Mouse (Mus musculus) cortical plate, adult 2 months (tissue): ENCODE measurements around the gene Gm14569. TPM values are rescaled to one million over a fixed set of nuclear protein-coding genes. Genes with fewer than 3 reads are reported as not detected.
A peak's percentile ranks its signal among the peaks of the same experiment; 100 is the strongest.

ENCODE experiments used
- H3K27ac ChIP-seq: fragments of 200-500 bp; 2 replicates; pipeline ENCODE4 v1.5.1; 2012; ENCODE audit warnings: low read length, control low read depth, inconsistent platforms; ENCODE audit not compliant: insufficient read depth
- H3K4me1 ChIP-seq: fragments of 200-500 bp; 2 replicates; pipeline ENCODE4 v1.6.1; 2011; ENCODE audit warnings: low read length; ENCODE audit not compliant: control insufficient read depth, insufficient read depth
- H3K4me3 ChIP-seq: fragments of 200-500 bp; 2 replicates; pipeline ENCODE4 v1.5.1; 2011; ENCODE audit warnings: mild to moderate bottlenecking, low read length, control low read depth; ENCODE audit not compliant: insufficient read depth
- CTCF ChIP-seq: fragments of 200-500 bp; IDR thresholded peaks from 2 replicates; pipeline ENCODE4 v1.5.1; 2011; ENCODE audit warnings: mild to moderate bottlenecking, control low read depth, low read length; ENCODE audit not compliant: insufficient read depth; ENCODE audit errors: extremely low read depth
- POLR2A ChIP-seq: fragments of 200-500 bp; IDR thresholded peaks from 2 replicates; pipeline ENCODE4 v1.6.1; 2011; ENCODE audit warnings: mild to moderate bottlenecking, low read length, control low read depth; ENCODE audit not compliant: insufficient read depth; ENCODE audit errors: extremely low read depth
- polyA plus RNA-seq: library from polyadenylated mRNA; depleted of rRNA; stranded (reverse); fragments of >200 nt; gene quantifications from 2 replicates; pipeline ENCODE4 v1.2.3, GENCODE M21; 2012; rRNA removed

Gene Gm14569
- 0.90 and 1.4 TPM in 2 replicates for polyA plus RNA-seq

DNA sequence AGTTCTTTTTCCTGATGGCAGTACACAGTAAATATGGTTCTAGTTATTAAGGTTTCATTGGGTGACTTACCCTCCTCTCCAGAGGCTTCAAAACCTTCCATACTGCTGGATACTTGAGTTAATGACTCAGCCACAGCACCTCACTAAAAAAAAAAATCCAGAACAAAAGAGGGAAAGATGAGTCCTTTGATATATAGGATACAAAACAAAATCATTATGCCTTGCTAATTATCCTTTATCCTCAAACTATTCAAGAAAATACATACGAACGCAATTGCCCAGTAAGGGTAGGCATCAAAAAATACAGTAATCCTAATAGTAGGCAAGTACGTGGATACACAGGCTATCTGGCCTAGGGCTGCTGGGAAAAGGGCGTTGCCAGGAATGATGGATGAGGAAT, at the start of gene Gm14569:
Gene Gm14569 (minus strand): TSS at position 101 of the 400 bp plus-strand sequence.
- TF ChIP-seq CTCF = no peak
- TF ChIP-seq POLR2A = no peak
- Histone ChIP-seq H3K27ac (no peak within 1 kb of the TSS), H3K4me1 (no peaks in the 10 kb centered on the region), H3K4me3 (no peak within 1 kb of the TSS)

GRCm38 (mm10) chrX:36534514-36534913, 42.9 kb upstream of the Gm14569 start:
- H3K27ac ChIP-seq = no peak overlapping the region
- no peaks in the 10 kb centered on the region for H3K4me1 ChIP-seq
- H3K4me3 ChIP-seq = no peak overlapping the region
- no peak for TF ChIP-seq POLR2A
- TF ChIP-seq CTCF = peak; percentile 62

DNA sequence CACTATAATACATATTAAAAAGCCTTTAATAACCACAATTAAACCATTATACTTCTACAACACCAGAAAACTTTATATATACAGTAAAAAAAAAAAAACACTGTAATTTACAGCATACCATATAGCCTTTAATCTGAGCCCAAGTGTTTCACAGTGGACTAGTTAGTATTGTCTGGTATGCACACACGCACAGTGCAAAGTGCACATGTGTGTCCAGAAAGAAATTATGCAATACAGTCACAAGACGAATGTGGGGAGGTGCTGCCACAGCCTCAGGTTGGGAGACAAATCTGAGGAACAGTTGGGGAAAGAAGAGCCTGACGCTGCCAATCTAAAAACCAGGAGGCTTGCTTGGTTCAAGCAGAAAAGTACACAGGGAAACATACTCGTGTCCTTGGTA, 42.1 kb upstream of the Gm14569 start:
- Histone ChIP-seq H3K4me1 (no peaks in the 10 kb centered on the region), H3K4me3 (no peak overlapping the region), H3K27ac (no peak overlapping the region)
- no peak for TF ChIP-seq POLR2A
- no peak for TF ChIP-seq CTCF

DNA sequence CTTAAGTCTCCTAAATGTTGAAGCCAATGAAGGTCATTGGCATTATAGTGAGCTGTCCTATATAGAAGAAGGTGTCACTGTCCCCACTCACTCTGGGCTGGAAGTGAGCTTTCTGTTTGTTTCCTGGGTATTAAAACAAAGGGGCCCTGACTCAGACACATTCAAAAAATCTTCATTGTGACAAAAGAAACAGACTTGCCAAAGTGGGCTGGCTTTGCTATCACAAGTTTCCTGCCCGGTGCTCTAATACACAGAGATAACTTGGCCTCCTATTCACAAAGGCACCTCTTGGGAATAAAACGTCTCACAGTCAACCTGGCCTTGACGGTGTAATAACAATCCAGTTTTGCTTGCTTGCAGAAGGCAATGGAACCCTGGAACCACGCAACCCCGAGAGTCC, 38.6 kb upstream of the Gm14569 start:
- Histone ChIP-seq H3K4me3 (no peak overlapping the region), H3K4me1 (no peaks in the 10 kb centered on the region), H3K27ac (no peak overlapping the region)
- TF ChIP-seq POLR2A = no peak

DNA sequence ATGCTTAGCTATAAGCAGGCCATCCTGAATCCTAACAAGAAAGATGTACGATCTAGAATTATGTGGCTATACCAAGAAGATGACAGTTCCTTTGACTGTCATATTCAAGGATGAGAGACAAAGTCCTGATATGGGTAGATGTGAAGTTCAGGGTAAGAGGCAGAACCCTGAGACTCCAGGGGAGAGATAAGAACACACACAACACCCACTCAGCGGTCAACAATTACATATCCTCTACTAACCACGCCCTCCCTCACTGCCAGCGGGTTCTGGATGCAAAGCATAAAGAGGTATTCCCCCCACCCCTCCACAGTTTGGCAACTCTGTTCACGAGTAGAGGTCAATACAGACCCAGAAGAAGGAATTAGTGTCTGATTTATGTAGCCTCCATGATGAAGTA, 32.1 kb upstream of the Gm14569 start:
- Histone ChIP-seq H3K4me3 (no peak overlapping the region), H3K27ac (no peak overlapping the region), H3K4me1 (no peaks in the 10 kb centered on the region)
- TF ChIP-seq POLR2A (no peak), CTCF (no peak)

- Histone ChIP-seq H3K27ac (no peak overlapping the region), H3K4me3 (no peak overlapping the region), H3K4me1 (no peaks in the 10 kb centered on the region)
- TF ChIP-seq POLR2A = no peak
- no peak for TF ChIP-seq CTCF
Observed at GRCm38 (mm10) chrX:36513726-36514125, 22.1 kb upstream of the Gm14569 start.

DNA sequence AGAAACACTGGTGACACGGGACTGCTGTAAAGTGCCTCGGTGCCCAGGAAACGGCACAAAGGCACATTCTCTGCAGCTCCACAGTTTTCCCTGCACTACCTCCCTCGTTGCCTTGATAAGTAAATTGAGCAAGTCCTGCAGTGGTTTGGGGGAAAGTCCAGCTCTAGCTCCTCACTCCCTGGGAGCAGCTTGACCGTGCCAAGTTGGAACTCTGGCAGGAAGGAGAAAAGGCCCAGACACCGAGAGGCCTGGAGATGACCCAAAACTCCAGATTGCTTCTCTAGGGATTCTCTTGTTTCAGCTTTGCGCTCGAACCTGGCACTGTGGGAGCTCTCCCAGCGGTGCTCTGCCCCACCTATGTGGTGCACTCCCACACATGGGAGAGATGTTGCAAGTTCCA, 21.6 kb upstream of the Gm14569 start:
- Histone ChIP-seq H3K27ac (no peak overlapping the region), H3K4me1 (no peaks in the 10 kb centered on the region), H3K4me3 (no peak overlapping the region)
- no peak for TF ChIP-seq CTCF
- TF ChIP-seq POLR2A = no peak

GRCm38 (mm10) chrX:36506863-36507262, 15.2 kb upstream of the Gm14569 start:
- Histone ChIP-seq H3K4me1 (no peaks in the 10 kb centered on the region), H3K27ac (no peak overlapping the region), H3K4me3 (no peak overlapping the region)
- TF ChIP-seq POLR2A (no peak), CTCF (no peak)

DNA sequence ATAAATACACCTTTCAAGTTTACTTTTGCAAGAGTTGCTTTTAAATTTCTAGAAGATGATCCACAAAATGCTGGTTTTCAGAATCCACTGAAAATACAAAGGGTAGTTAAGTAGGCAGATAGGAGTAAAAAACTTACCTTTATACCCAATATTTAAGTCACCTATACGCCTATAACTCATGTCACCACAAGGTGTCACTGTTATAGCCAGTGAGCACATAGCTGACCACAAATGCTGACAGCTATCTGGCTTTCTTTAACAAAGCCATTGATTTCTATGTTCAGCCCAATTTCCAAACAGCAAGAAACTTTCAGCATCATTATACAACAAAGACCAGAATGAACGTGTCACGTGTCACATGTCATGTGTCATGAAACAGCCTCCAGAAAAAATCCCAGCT, 2.1 kb downstream of the Gm14569 start:
- Histone ChIP-seq H3K4me1 (no peaks in the 10 kb centered on the region), H3K27ac (no peak overlapping the region), H3K4me3 (no peak overlapping the region)
- TF ChIP-seq POLR2A = no peak
- TF ChIP-seq CTCF = no peak

GRCm38 (mm10) chrX:36487996-36488395, 3.6 kb downstream of the Gm14569 start:
- Histone ChIP-seq H3K4me1 (no peaks in the 10 kb centered on the region), H3K4me3 (no peak overlapping the region), H3K27ac (no peak overlapping the region)
- 0 out of 2 replicates have a peak, but pooled peaks have one; percentile 22 for TF ChIP-seq CTCF
- TF ChIP-seq POLR2A = no peak

GRCm38 (mm10) chrX:36474873-36475272, 16.8 kb downstream of the Gm14569 start:
- Histone ChIP-seq H3K27ac (no peak overlapping the region), H3K4me3 (no peak overlapping the region), H3K4me1 (no peaks in the 10 kb centered on the region)
- TF ChIP-seq POLR2A = no peak
- TF ChIP-seq CTCF = no peak
